Mouse (Mus musculus) bone marrow macrophage, adult 2 months (primary cell): ENCODE measurements at regions not wholly inside any gene's neighbourhood (a gene's known extent, or its start where the extent isn't known, plus 50 kb on each side); places are given as distances from the start of the nearest gene placed in this dataset.

Source experiments
- CTCF ChIP-seq: IDR thresholded peaks from 2 replicates; pipeline ENCODE4 v1.5.1; 2012; ENCODE audit warnings: low read depth, mild to moderate bottlenecking, low read length, moderate library complexity
- POLR2A ChIP-seq: IDR thresholded peaks from 2 replicates; pipeline ENCODE4 v1.6.1; 2012; ENCODE audit warnings: mild to moderate bottlenecking, low read depth, low read length, borderline replicate concordance

DNA sequence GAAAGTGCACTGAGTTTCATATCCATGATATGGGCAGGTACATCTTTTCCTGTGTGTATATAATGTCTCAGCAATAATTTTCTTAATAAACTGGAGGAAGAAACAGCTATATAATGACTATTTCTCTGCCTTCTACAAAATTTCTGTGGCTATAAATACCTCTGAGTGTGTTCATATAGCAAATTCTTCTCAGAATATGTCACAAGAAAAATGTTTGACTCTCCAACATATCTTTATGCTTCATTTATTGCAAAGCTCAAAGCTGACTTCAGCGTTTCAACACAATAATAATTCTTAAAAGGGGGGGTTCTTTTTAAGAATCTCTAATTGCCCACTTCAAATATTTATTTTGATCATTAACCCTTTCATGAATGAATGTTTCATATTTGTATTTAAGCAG is 310.0 kb upstream of the Paip1 start:
- no peak for TF ChIP-seq CTCF
- no peak for TF ChIP-seq POLR2A
